Mouse (Mus musculus) intestine, postnatal 0 days (tissue): ENCODE measurements around the gene Zc3h13. TPM values are rescaled to one million over a fixed set of nuclear protein-coding genes. Genes with fewer than 3 reads are reported as not detected.
A peak's percentile ranks its signal among the peaks of the same experiment; 100 is the strongest.

Experiments
- ATAC-seq: fragments of 200-750 bp; cut with Nextera tagmentation; 2 replicates; pipeline ENCODE4 v1.8.0; 2017; ENCODE audit warnings: mild to moderate bottlenecking, moderate TSS enrichment, moderate library complexity
- H3K27ac ChIP-seq: fragments of 300-500 bp; sonication (generic); 2 replicates; pipeline ENCODE4 v1.5.1; 2014; ENCODE audit warnings: mild to moderate bottlenecking, low read depth, low read length, moderate library complexity
- H3K27me3 ChIP-seq: fragments of 300-500 bp; sonication (generic); replicated peaks from 2 replicates; pipeline ENCODE4 v1.6.1; 2014; ENCODE audit warnings: low read length, mixed read lengths; ENCODE audit not compliant: control insufficient read depth, insufficient read depth
- H3K36me3 ChIP-seq: fragments of 300-500 bp; sonication (generic); 2 replicates; pipeline ENCODE4 v1.6.1; 2014; ENCODE audit warnings: mild to moderate bottlenecking, moderate library complexity; ENCODE audit not compliant: control insufficient read depth, insufficient read depth
- H3K4me1 ChIP-seq: fragments of 300-500 bp; sonication (generic); replicated peaks from 2 replicates; pipeline ENCODE4 v1.6.1; 2014; ENCODE audit warnings: antibody characterized with exemption, low read length, mixed read lengths; ENCODE audit not compliant: control insufficient read depth, insufficient read depth
- H3K4me2 ChIP-seq: fragments of 300-500 bp; sonication (generic); replicated peaks from 2 replicates; pipeline ENCODE4 v1.6.1; 2014; ENCODE audit warnings: low read depth, mild to moderate bottlenecking, moderate library complexity
- H3K4me3 ChIP-seq: fragments of 300-500 bp; sonication (generic); 2 replicates; pipeline ENCODE4 v1.5.1; 2014; ENCODE audit warnings: low read depth, low read length
- H3K9ac ChIP-seq: fragments of 300-500 bp; sonication (generic); 2 replicates; pipeline ENCODE4 v1.6.1; 2014; ENCODE audit warnings: mild to moderate bottlenecking, low read depth, low read length
- H3K9me3 ChIP-seq: fragments of 300-500 bp; sonication (generic); 2 replicates; pipeline ENCODE4 v1.6.1; 2016; ENCODE audit warnings: mixed run types; ENCODE audit not compliant: control insufficient read depth
- CTCF ChIP-seq: sonication (generic); IDR thresholded peaks from 2 replicates; pipeline ENCODE4 v1.5.1; 2016; ENCODE audit warnings: low read depth, mild to moderate bottlenecking, control low read depth, antibody characterized with exemption, moderate library complexity
- WGBS: fragments of 180-500 bp; shearing (Covaris S2); extraction: QIAGEN DNeasy Blood & Tissue Kit; methylation state at CpG from one replicate; pipeline ENCODE4 v1.1.7; 2014; 5-methylcytosine and 5-hydroxymethylcytosine counted together
- polyA plus RNA-seq: library from polyadenylated mRNA; unstranded; fragments of >200 nt; fragmentation: Nextera tagmentation; extraction: Ambion mirVana; gene quantifications from 2 replicates; pipeline ENCODE4 v1.2.1, GENCODE M21; 2015

Zc3h13 gene
- polyA plus RNA-seq, 1 experiment from 2014 or later = 18.7 TPM

DNA sequence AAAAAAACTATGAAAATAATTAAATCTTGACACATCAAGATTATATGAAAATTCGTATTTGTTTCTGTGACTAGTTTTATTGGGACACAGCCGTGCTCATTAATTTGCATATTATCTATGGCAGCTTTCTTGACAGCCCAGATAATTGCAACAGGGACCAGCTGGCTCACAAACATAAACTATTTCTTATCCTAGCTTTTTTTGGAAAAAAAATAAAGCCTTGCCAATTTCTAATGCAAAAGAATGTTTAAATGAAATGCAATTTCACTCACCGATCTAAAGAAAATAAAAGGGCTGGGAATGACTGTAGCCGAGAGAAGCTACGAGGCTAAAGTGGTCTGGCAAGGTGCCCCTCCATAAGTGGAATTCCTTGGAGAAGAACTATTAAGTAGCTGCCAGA is 3.8 kb upstream of the Zc3h13 start:
- Histone ChIP-seq H3K36me3 (no peaks in the 10 kb centered on the region), H3K4me2 (no peak overlapping the region), H3K4me1 (no peaks in the 10 kb centered on the region), H3K9me3 (no peaks in the 10 kb centered on the region), H3K4me3 (no peak overlapping the region), H3K27ac (no peak overlapping the region), H3K9ac (no peak overlapping the region), H3K27me3 (no peaks in the 10 kb centered on the region)
- ATAC-seq = no peak
- WGBS = 61% methylated on average over 5 of the region's 5 CpGs
- TF ChIP-seq CTCF = no peak

DNA sequence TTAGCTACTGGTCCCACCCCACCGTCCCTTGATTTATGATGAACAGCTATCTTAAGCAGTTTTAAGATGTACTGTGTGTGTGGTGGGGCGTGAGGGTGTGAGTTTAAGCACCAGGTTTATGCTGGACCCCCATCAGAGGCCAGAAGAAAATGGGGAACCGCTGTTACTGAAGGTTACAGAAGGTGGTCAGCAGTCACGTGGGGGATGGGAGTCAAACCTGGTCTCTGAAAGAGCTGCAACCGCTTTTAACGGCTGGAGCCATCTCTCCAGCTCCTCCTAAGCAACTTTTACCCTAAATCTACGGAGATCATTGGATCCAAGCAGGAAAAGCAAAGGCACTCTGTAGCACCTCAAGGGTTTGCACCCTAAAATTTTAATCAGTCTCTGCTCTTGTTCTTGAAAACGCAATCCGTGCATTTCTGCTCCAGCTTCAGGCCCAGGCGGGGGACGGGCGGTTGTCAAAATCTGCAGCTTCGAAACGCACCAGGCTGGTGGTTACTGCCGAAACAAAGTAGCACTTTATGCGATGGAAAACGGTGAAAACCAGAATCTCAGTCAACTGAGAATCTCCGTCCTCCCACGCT is 472 bp upstream of the Zc3h13 start:
- no peaks in the 10 kb centered on the region for H3K36me3 ChIP-seq
- H3K4me3 ChIP-seq = peak overlapping the region; percentile 97
- TF ChIP-seq CTCF = no peak
- peak overlapping the region; percentile 77 for H3K9ac ChIP-seq
- WGBS = 3% methylated on average over 19 of the region's 19 CpGs
- no peak overlapping the region; the same call in 1 of the 2 replicates for H3K27ac ChIP-seq
- H3K27me3 ChIP-seq = no peaks in the 10 kb centered on the region
- no peaks in the 10 kb centered on the region for H3K4me1 ChIP-seq
- H3K4me2 ChIP-seq = peak overlapping the region; percentile 81
- ATAC-seq = peak; percentile 3
- H3K9me3 ChIP-seq = no peaks in the 10 kb centered on the region

DNA sequence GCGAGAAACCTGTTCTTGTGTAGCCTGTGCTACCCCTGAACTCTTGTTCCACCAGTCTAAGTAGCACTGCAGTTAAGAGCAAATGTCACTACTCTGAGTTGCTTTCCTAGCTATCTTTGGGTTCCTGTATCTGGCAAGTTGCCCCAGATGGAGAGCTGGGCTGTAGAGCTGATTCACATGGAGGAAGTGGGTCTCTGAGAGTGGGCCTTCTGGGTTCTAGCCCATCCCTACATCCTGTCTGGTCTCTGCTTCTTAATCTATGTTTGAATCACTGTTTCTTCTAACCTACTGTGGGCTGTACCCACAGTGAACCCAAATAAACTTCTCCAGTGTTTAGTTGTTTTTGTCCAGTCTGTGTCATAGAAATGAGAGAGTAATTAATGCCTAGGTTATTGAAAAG is 16.9 kb downstream of the Zc3h13 start:
- 97% methylated on average over 1 of the region's 1 CpGs for WGBS
- no peak for TF ChIP-seq CTCF

DNA sequence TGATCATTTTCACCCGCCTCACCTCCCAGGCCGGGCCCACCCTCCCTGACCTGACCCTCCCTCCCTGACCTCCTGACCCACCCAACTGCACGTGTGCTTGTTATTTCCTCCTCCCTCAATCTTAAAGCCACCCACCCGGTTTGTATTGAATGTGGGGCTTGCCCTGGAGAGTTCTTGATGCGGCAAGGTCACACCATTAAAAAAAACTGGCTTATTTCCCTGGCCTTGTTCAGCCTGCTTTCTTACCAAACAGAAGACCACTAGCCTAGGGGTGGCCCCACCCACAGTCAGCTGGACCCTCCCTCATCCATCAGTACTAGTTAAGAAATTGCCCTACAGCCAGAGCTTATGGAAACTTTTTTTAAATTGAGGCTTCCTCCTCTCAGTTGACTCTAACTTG is 19.6 kb downstream of the Zc3h13 start:
- Histone ChIP-seq H3K27me3 (no peaks in the 10 kb centered on the region), H3K36me3 (no peaks in the 10 kb centered on the region), H3K4me2 (no peak overlapping the region), H3K4me1 (no peaks in the 10 kb centered on the region), H3K4me3 (no peak overlapping the region), H3K9me3 (no peaks in the 10 kb centered on the region), H3K27ac (no peak overlapping the region), H3K9ac (no peak overlapping the region)
- no peak for ATAC-seq
- WGBS = 45% methylated on average over 5 of the region's 5 CpGs
- no peak for TF ChIP-seq CTCF

More for the DNA sequence above, 16.9 kb downstream of the Zc3h13 start:
- Histone ChIP-seq H3K36me3 (no peaks in the 10 kb centered on the region), H3K4me1 (no peaks in the 10 kb centered on the region), H3K9ac (no peak overlapping the region), H3K4me2 (no peak overlapping the region), H3K9me3 (no peaks in the 10 kb centered on the region), H3K4me3 (no peak overlapping the region), H3K27me3 (no peaks in the 10 kb centered on the region), H3K27ac (no peak overlapping the region)
- ATAC-seq = no peak

DNA sequence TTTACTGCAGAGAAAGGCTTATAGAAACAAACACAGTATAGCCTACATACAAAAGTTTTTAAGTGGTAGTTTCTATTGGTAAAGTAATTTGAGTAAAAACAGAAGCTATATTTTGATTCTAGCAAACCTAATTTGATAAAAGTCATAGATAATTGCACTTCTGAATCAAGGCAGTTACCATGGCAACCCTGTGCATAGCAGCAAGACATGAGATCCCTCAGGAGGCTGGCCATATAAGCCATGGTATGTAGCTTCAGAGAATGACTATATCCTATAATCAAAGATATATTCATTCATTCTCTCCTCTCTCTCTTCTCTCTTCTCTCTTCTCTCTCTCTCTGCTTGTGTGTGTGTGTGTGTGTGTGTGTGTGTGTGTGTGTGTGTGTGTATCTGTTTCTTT is 23.7 kb downstream of the Zc3h13 start:
- Histone ChIP-seq H3K4me3 (no peak overlapping the region), H3K9me3 (no peaks in the 10 kb centered on the region), H3K27me3 (no peaks in the 10 kb centered on the region), H3K36me3 (peaks cover 3% of the 10 kb centered on the region; the same call in 1 of the 2 replicates), H3K4me2 (no peak overlapping the region), H3K9ac (no peak overlapping the region), H3K27ac (no peak overlapping the region), H3K4me1 (no peaks in the 10 kb centered on the region)
- ATAC-seq = no peak
- TF ChIP-seq CTCF = no peak

DNA sequence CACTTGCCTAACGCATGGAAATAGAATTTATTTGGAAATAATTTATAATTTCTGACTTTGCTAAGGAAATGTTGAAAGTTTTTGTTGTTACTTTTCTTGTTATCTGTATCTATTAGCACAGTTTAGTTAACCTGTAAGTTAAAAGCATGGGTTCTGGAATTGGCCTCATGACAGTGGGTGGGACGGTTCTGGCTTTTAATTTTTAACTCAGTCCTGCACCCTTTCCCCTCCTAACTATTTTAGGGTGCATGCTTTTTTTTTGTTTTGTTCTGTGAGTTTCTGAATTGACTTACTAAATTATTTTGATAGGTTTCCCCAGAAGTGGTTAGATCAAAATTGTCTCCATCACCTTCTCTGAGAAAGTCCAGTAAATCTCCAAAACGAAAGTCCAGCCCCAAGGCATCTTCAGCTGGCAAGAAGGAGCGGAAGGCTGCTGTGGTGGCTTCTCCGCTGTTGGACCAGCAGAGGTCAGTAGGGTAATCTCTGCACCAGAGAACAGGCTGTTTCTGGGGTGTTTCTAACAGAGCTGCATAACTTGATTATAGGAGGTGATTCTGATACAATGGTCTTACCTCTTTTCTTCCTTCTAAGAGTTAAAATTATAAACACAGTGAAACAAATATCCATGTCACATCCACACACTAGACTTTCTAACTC is 25.3 kb downstream of the Zc3h13 start:
- Histone ChIP-seq H3K9me3 (no peaks in the 10 kb centered on the region), H3K9ac (no peak overlapping the region), H3K36me3 (peaks cover 3% of the 10 kb centered on the region; the same call in 1 of the 2 replicates), H3K27ac (no peak overlapping the region), H3K4me1 (no peaks in the 10 kb centered on the region), H3K4me3 (no peak overlapping the region), H3K4me2 (no peak overlapping the region), H3K27me3 (no peaks in the 10 kb centered on the region)
- WGBS = 68% methylated on average over 5 of the region's 5 CpGs
- ATAC-seq = no peak
- peak; percentile 51 for TF ChIP-seq CTCF
